Mouse (Mus musculus) B cell, adult 2 months (primary cell): ENCODE data around the gene Ncaph.
A peak's percentile ranks its signal among the peaks of the same experiment; 100 is the strongest.
"Not testable (repeated sequence)": the region's sequence is repeated elsewhere in the genome, so short reads cannot be mapped to it uniquely, and the experiment has no call there.

Experiments used
- DNase-seq, 2 experiments: peaks; one replicate each; pipeline ENCODE4 v3.0.0; 2022

The Ncaph gene

DNA sequence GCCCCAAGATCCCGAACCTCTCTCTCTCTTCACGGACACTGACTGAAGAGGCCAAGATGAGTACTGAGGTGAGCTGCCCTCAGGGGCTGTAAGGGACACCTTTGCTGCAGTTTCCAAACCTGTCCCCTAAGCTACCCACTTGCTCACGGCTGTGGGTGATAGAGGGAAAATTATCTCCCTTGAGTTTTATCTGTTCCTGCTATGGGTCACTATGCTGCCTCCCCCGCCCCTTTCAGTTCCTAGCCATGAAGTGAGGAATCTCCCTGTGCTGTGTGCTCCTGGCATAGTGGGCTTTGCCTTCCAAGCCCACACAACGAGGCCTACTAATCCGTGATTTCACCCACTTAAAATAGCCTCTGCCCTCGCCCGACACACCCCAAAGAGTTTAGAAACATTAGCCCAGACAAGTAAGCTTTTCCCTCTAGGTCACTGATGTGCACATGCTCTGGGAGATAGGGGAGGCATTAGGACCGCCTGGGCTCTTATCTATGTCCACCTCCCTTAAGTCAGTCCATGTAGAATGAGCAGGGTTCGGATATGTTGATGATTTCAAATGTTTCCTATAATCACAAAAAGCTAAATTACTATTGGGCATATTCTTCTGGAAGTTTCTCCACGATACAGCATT, 53.0 kb downstream of the Ncaph start:
- DNase-seq: no peak

DNA sequence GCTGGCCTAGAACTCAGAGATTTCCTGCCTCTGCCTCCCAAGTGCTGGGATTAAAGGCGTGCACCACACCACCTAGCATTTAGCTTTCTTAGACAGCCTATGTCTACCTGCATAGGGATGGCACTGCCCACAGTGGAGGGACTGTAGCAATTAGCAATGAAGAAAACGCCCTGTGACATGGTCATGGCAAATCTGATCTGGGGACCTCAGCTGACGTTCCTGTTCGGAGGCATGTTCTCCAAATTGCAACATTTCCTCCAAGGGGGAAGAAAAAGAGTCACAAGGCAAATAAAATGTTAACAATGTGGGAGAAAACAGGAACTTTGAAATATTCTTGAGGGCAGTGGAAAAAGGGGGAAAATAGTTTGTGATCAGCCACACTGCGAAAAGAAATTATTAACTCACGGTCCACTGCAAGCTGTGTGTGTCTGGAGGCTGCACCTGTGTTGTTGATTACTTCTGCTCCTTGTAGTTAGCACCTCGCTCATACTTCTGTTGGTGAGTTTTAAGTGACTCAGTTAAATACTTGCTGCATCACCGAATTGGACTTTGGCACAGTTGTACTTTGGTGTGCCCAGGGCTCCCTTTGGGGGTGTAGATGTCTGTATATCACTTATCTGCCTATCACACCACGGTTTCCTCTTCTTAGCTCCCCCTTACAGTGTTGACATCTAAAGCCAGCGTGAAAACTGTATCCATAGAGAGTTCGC, 53.7 kb downstream of the Ncaph start:
- no peak for DNase-seq

GRCm38 (mm10) chr2:127079066-127079465, 54.7 kb downstream of the Ncaph start:
- not testable (repeated sequence) for DNase-seq

GRCm38 (mm10) chr2:127077611-127078010, 56.1 kb downstream of the Ncaph start:
- DNase-seq: no peak

DNA sequence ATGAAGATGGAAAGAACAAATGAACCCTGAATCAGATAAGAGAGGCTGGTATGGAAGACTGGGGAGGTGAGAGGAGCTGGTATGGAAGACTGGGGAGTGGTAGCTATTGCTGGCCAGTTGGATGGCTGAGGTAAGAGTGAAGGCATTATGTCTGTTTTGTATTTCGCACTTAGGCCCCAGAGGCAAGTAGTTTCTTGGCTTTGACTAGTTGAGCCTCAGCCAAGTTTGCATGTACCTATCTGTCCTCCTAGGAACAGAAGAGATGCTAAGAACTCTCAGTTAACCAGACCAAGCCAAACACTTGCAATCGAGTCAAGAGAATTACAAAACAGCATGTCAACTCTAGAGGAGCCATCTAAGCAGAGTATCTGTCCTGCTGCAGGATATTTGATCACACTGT, 59.6 kb downstream of the Ncaph start:
- no peak for DNase-seq

DNA sequence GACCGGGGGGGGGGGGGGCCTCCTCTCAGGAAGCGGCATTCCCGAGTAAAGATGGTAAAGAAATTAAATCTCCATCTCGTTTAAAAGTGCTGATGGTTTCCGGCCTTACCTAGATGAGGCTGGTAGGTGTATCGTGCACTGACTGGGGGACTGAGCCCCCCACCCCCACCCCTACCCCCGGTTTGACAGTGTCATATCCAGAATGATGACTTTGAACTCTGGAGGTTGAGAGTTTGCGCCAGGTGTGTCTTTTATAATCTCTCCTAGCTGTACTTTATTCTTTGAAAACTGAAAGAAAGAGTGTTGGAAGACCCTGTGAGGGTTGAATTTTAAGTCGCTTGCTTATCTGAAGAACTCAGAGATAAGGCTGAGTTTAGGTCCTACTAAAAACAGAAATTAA, 62.9 kb downstream of the Ncaph start:
- no peak for DNase-seq

DNA sequence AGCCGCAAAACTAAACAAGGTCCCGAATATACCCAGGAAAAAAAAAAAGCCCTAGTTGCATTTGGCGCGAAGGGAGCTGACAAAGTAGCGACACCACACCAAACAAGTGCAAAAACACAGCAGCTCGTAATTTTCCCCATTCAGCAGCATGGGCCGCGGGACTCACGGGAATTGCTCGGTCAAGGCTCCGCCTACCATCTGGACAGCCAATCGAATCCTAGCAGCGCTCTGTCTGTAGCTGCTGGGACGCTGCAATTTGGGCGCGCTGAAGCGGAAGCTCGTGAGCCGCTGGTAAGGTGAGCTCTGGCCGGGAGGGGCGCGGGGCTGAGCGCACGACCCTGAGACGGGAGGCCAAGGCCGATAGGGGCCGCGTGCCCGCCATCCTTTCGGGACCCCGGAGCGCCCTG, 63.3 kb downstream of the Ncaph start, which contains the start of gene Blvra:
Gene Blvra (plus strand): TSS at position 231 of the 407 bp plus-strand sequence.
- peak; percentile 80 to 81 for DNase-seq

- no peak for DNase-seq
Measured at GRCm38 (mm10) chr2:127069781-127070434, 63.8 kb downstream of the Ncaph start.

GRCm38 (mm10) chr2:127068806-127069205, 64.9 kb downstream of the Ncaph start:
- DNase-seq: no peak

GRCm38 (mm10) chr2:127061471-127061870, 72.3 kb downstream of the Ncaph start:
- DNase-seq: no peak
